Mouse (Mus musculus) liver, adult 2 months (tissue): ENCODE results near the gene Rgs10. TPM values are rescaled to one million over a fixed set of nuclear protein-coding genes. Genes with fewer than 3 reads are reported as not detected.
A peak's percentile ranks its signal among the peaks of the same experiment; 100 is the strongest.

Experiments
- DNase-seq: peaks from one replicate; pipeline ENCODE4 v3.0.0-alpha.2; 2011; ENCODE audit warnings: low read depth, low spot score; ENCODE audit errors: extremely low read depth
- H3K27ac ChIP-seq: fragments of 200-500 bp; replicated peaks from 2 replicates; pipeline ENCODE4 v1.5.1; 2012; ENCODE audit warnings: low read depth, mild to moderate bottlenecking, control low read depth, inconsistent platforms, low read length; ENCODE audit not compliant: insufficient read depth
- H3K27me3 ChIP-seq: fragments of 200-500 bp; 2 replicates; pipeline ENCODE4 v1.6.1; 2012; ENCODE audit warnings: mild to moderate bottlenecking, moderate library complexity, low read length, inconsistent platforms; ENCODE audit not compliant: control insufficient read depth, insufficient read depth
- H3K36me3 ChIP-seq: fragments of 200-500 bp; 2 replicates; pipeline ENCODE4 v1.6.1; 2012; ENCODE audit warnings: low read length, inconsistent platforms; ENCODE audit not compliant: control insufficient read depth, insufficient read depth
- H3K4me1 ChIP-seq: fragments of 200-500 bp; 2 replicates; pipeline ENCODE4 v1.6.1; 2011; ENCODE audit warnings: low read length; ENCODE audit not compliant: control insufficient read depth, insufficient read depth
- H3K4me3 ChIP-seq: fragments of 200-500 bp; 2 replicates; pipeline ENCODE4 v1.5.1; 2011; ENCODE audit warnings: low read depth, mild to moderate bottlenecking, control low read depth, low read length, moderate library complexity; ENCODE audit not compliant: insufficient read depth
- H3K79me2 ChIP-seq: fragments of 200-500 bp; 2 replicates; pipeline ENCODE4 v1.6.1; 2012; ENCODE audit warnings: inconsistent platforms, mild to moderate bottlenecking, low read length, moderate library complexity; ENCODE audit not compliant: control insufficient read depth, insufficient read depth
- H3K9ac ChIP-seq: fragments of 200-500 bp; 2 replicates; pipeline ENCODE4 v1.6.1; 2012; ENCODE audit warnings: low read depth, mild to moderate bottlenecking, control low read depth, inconsistent platforms, low read length
- CTCF ChIP-seq: fragments of 200-500 bp; IDR thresholded peaks from 2 replicates; pipeline ENCODE4 v1.5.1; 2011; ENCODE audit warnings: low read depth, low read length, control low read depth
- POLR2A ChIP-seq: fragments of 200-500 bp; IDR thresholded peaks from 2 replicates; pipeline ENCODE4 v1.6.1; 2011; ENCODE audit warnings: low read length, control low read depth; ENCODE audit not compliant: insufficient read depth; ENCODE audit errors: extremely low read depth
- WGBS: fragments of 180-500 bp; shearing (Covaris S2); methylation state at CpG from one replicate; pipeline ENCODE4 v1.1.7; 2018; 5-methylcytosine and 5-hydroxymethylcytosine counted together
- polyA plus RNA-seq: library from polyadenylated mRNA; depleted of rRNA; stranded (reverse); fragments of >200 nt; gene quantifications from 2 replicates; pipeline ENCODE4 v1.2.3, GENCODE M21; 2012; rRNA removed
- total RNA-seq: library from RNA; depleted of rRNA; stranded (reverse); fragments of >200 nt; gene quantifications from 2 replicates; pipeline ENCODE4 v1.2.3, GENCODE M21; 2014; rRNA removed

Rgs10 gene
- total RNA-seq, result 2.6 and 3.4 TPM in 2 replicates
- 0.81 and 1.5 TPM in 2 replicates for polyA plus RNA-seq

- peak within 1 kb of the TSS; percentile 77 for H3K9ac ChIP-seq
- TF ChIP-seq POLR2A, result no peak
- no peak for TF ChIP-seq CTCF
- H3K27me3 ChIP-seq, result peaks cover 17% of the 10 kb centered on the region
- DNase-seq, result peak; percentile 14
- no peaks in the 10 kb centered on the region for H3K79me2 ChIP-seq
- H3K4me1 ChIP-seq, result no peaks in the 10 kb centered on the region
- whole genome bisulfite sequencing, result under 1% methylated on average over 98 of the region's 102 CpGs
- H3K27ac ChIP-seq, result no peak within 1 kb of the TSS
- peak within 1 kb of the TSS; percentile 84 for H3K4me3 ChIP-seq
- no peaks in the 10 kb centered on the region for H3K36me3 ChIP-seq
Measured at GRCm38 (mm10) chr7:128417930-128418779, at the start of gene Rgs10. Rgs10 (minus strand) TSS chr7:128418758.

- no peak overlapping the region for H3K27ac ChIP-seq
- H3K79me2 ChIP-seq, result peaks cover 4% of the 10 kb centered on the region; the same call in 1 of the 2 replicates
- no peak overlapping the region for H3K9ac ChIP-seq
- H3K27me3 ChIP-seq, result no peaks in the 10 kb centered on the region
- no peaks in the 10 kb centered on the region for H3K36me3 ChIP-seq
- TF ChIP-seq POLR2A (no peak), CTCF (no peak)
- DNase-seq, result no peak
- 71% methylated on average over 5 of the region's 5 CpGs for WGBS
- peaks cover 6% of the 10 kb centered on the region; the same call in 1 of the 2 replicates for H3K4me1 ChIP-seq
- H3K4me3 ChIP-seq, result no peak overlapping the region
Measured at GRCm38 (mm10) chr7:128462406-128462805, 43.8 kb upstream of the Rgs10 start.

GRCm38 (mm10) chr7:128461285-128462215 is 43.0 kb upstream of the Rgs10 start, which contains the start of gene Tial1:
Tial1 (minus strand) TSS chr7:128461717.
- peak; percentile 98 for DNase-seq
- H3K27me3 ChIP-seq, result no peaks in the 10 kb centered on the region
- peaks cover 6% of the 10 kb centered on the region; the same call in 1 of the 2 replicates for H3K4me1 ChIP-seq
- WGBS, result 1% methylated on average over 69 of the region's 69 CpGs
- no peaks in the 10 kb centered on the region for H3K36me3 ChIP-seq
- peaks cover 4% of the 10 kb centered on the region; the same call in 1 of the 2 replicates for H3K79me2 ChIP-seq
- peak within 1 kb of the TSS; percentile 92 for H3K9ac ChIP-seq
- peak within 1 kb of the TSS; percentile 99 for H3K27ac ChIP-seq
- TF ChIP-seq POLR2A, result peak; percentile 51; the same call in 1 of the 2 replicates
- no peak for TF ChIP-seq CTCF
- peak within 1 kb of the TSS; percentile 90 for H3K4me3 ChIP-seq

- no peak for TF ChIP-seq POLR2A
- no peak for TF ChIP-seq CTCF
- Histone ChIP-seq H3K4me1 (peaks cover 6% of the 10 kb centered on the region; the same call in 1 of the 2 replicates), H3K4me3 (peak overlapping the region; percentile 90), H3K27ac (peak overlapping the region; percentile 86), H3K27me3 (no peaks in the 10 kb centered on the region), H3K36me3 (no peaks in the 10 kb centered on the region), H3K9ac (peak overlapping the region; percentile 92), H3K79me2 (peaks cover 4% of the 10 kb centered on the region; the same call in 1 of the 2 replicates)
- 0% methylated on average over 22 of the region's 23 CpGs for WGBS
- DNase-seq, result no peak
Measured at GRCm38 (mm10) chr7:128460865-128461228, 42.3 kb upstream of the Rgs10 start.

GRCm38 (mm10) chr7:128460131-128460864 is 41.7 kb upstream of the Rgs10 start:
- Histone ChIP-seq H3K79me2 (peaks cover 4% of the 10 kb centered on the region; the same call in 1 of the 2 replicates), H3K36me3 (no peaks in the 10 kb centered on the region), H3K4me1 (peaks cover 6% of the 10 kb centered on the region; the same call in 1 of the 2 replicates), H3K4me3 (peak overlapping the region; percentile 90), H3K27me3 (no peaks in the 10 kb centered on the region), H3K27ac (peak overlapping the region; percentile 86), H3K9ac (peak overlapping the region; percentile 92)
- WGBS, result under 1% methylated on average over 36 of the region's 36 CpGs
- no peak for TF ChIP-seq POLR2A
- no peak for TF ChIP-seq CTCF
- DNase-seq, result peak; percentile 65
